Mouse (Mus musculus) retina, embryonic 14.5 days (tissue): ENCODE results near the gene Psmc3.

ENCODE experiments used
- DNase-seq: peaks from one replicate; pipeline ENCODE4 v3.0.0-alpha.2; 2015; ENCODE audit warnings: low spot score

Gene Psmc3

DNA sequence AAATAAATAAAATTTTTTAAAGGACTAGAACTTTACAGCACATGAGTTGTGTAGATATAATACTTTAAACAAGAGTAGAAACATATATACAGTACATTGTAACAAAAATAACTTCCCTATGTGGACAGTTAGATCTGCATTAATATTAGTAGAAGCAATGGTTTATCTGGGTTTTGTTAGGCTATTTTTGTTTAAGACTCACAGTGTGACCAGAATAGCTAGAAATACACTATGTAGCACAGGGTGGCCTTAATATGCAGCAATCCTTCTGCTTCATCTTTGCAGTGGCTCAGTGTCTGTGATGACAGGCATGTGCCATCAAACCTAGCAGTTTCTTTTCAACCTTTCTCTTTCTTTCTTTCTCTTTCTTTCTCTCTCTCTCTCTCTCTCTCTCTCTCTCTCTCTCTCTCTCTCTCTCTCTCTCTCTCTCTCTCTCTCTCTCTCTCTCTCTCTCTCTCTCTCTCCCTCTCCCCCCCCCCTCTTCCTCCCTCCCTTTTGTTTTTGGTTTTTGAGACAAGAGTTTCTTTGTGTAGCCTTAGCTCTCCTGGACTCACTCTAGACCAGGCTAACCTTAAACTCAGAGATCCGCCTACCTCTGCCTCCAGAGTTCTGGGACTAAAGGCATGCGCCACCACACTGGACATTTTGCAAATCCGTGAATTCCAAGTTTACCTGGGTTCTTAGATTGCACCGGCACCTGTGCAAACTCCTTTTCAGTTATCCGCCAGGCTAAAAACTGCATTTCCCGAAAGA is 452 bp upstream of the Psmc3 start:
- no peak for DNase-seq

DNA sequence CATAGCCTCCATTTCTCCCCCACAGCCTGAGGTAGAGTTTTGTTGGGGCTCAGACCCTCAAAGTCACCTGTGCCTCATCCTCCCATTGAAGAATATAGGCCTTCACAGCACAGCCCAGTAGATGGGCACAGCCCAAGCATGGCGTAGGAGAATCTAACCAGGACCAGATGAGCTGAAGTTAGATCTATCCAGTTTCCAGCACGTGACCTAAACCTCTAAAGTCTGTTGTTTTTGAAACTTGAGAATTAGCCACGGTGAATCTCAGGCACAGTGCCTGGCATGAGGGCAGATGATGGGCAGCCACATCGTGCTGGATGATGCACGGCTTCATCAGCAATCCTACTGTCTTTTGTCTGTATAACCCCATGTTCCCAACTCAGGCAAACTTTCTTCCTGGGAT is 4.6 kb downstream of the Psmc3 start:
- DNase-seq = no peak

DNA sequence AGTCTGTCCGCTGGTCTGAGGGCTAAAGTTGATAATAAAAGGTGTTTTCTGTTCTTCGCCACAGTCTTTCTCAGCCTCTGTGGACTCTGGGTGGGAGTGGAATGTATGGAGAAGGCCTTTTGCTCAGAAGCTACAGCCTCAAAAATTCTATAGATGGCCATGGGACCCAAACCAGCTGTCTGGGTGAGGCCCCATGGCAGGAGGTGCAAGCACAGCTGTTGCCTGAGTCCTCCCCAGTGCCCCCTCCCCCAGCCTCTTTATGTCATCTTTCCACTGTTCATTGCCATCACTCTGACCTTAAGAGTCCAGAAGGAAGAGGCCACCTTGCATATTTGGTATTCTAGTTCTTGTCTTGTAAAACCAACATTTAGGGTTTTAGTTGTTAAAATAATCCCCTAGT is 5.6 kb downstream of the Psmc3 start:
- no peak for DNase-seq

DNA sequence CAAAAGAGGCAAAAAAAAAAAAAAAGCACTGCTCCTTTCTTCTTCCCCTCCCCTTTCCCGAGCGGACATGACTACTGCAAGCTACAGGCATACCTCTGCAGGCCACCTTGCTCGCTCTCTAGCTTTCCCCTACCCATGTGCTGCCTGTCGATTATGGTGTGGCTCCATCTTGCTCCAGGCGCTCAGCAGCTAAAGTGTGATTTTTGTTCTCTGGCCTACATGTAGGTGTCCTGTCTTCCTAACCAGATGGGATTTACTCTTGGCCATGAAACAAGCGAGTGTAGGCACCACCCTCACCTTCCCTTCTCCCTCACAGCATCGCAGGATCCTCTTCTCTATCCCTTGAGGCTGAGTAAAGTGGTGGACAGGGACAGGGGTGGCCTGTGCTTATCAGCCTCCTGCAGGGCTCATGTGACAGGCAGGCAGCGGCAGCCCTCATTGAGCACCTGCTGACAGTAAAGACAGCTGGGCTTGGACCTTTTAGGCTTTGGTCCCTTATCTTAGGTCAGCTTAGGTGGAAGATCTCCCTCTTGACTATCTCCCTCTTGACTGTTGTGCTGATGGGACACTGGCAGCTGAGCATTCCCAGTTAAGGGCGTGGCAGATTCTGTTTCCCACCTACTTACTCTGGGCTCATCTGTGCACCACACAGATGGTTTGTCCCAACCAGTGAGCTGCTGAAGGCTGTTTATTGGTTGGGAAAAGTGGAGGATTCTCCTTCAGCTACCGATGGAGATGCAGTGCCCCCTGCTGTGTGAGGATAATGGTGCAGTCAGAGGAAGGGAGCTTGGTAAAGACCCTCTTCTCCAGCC is 6.9 kb downstream of the Psmc3 start:
- DNase-seq = peak; percentile 73

DNA sequence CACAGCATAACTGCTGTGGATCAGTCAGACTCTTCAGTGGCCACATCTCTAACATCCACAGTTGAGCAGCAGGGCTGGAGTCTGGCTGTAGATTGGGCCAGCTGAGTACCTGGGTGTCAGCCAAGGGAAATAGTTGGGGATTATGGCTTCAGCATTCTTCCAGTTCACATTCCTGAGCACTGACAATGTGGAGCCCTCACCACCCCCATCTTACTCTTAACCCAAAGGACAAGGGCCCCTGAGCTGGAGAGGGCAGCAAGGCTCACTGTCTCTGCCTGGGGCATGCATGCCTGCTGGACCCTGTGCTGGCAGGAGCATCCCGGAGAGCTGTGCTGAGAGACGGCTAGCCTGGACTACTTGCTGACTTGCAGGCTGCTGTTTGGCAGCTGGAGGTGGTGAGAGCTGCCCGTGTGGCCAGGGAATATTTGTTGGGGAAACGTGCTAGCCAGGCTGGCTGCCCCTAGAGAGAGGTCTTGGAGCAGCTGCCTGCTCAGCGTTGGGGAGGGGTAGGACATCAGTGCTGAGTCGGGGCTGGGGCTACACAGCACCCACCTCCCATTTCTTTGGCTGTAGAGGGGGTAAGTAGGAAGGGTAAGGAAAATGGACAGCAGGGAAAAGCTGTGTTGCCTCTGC is 8.2 kb downstream of the Psmc3 start:
- DNase-seq = no peak

DNA sequence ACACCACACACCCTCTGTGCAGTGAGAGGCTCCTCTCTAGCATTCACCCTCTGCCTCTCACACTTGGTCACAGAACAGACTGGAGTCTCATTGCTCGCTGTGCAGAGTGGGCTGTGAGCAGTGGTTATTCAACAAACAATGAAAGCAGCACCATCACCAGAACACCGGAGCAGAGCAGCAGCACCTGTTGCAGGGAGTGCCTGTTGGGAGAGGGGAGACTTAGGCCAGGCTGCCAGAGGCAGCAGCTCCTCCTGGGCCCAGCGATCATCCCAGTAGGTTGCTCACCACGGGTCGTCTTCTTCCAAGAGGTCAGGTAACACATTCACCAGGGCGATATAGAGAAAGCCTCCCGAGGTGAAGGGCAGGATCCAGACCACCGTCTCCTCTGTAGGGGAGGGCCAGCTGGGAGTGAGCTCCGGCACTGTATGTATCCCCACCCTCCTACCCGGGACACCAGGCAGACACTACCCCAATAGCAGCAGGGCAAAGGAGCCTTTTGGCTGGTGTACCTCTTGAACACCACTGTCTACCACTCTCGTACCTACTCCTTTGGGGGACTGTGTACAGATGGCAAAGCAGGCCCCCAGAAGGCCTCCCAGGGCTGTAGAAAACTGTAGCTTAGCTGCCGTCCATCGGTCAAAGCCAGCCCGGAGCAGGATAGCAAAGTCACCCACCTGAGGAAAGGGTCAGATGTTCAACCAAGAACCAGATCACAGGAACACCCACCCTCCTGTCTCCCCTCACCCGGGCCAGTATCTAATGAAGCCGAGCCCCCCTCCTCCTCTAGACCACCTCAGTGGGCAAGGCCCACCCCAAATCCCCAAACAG is 9.2 kb downstream of the Psmc3 start:
- DNase-seq = no peak

DNA sequence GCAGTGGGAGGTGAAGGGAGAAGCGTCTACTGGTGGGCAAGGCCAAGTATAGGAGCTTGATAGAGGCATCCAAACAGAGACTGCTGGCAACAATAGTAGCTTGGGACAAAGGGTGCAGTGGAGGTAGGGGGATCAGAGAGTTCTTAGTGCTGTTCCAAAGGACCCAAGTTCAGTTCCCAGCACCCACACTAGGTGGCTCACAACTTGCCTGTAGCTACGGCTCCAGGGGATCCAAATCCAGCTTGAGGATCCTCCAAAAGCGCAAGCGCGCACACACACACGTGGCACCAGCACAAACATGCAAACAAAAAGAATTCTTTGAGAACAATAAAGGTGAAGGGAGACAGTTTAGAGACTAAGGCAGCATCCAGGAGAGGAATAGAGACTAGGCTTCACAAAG is 10.4 kb downstream of the Psmc3 start:
- no peak for DNase-seq

DNA sequence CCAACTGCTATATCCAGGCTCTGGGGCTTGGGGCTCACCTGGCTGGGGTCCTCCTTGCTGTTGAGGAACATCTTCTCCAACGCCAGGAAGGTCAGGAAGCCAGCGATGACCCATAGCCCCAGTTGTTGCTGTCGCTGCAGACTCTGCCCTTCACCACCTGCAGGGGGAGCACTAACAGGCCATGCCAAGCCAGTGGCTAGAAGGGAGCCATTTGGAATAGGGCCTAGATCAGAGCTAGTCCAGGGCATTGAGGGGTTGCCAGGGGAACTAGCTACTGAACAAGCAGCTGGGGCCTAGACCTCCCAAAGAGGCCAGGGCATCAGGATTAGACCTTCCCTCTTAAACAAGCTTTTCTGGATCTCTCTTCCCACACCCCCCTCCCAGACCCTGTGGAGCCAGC is 11.7 kb downstream of the Psmc3 start:
- DNase-seq = peak; percentile 68

DNA sequence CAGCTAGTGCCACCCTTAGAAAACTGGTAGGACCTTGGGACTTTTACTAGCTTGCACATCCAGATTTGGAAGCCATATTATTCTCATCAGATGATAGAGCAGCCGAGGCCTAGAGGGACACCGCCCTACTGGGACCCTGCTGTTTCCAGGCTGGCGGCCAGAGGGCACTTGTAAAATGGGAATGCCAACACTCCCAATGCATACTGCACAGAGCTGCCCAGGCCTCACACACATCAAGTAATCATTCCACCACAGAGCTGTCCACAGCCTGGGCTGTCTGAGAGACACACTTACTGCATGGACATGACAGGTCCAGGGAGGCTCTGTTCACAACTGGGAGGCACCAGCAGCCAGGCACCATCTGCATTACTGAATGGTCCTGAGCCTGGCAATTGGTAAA is 12.6 kb downstream of the Psmc3 start:
- DNase-seq = no peak

DNA sequence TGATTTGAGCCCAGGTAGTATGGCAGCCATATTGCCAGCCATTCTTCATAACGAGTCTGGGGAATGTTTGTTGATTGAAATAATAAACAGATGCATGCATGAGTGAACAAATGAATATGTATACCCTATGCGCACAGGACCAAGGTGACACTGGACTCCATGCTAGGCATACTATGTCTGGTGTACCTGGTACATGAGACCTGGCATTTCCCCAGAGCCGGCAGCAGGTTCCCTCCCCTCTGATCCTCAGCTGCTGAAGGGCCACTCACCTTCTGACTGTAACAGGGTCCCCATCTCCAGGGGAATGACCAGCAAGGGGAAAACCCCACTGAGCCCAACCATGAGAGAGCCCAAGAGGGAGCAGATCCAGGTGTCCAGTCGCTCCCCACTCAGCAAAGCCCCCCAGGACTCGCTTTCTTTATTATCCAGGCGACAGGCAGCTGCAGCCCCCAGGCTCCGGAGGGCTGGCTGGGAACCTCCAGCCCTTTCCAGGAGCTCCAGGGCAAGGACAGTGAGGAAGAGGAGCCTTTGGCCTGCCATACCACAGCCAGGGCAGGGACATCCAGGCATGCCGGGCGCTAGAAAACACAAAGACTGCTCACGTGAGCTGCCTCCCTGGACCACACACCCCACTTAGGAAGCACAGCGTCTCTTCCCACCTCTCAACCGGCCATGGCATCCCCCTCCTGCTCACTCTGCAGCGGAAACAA is 14.5 kb downstream of the Psmc3 start:
- no peak for DNase-seq

DNA sequence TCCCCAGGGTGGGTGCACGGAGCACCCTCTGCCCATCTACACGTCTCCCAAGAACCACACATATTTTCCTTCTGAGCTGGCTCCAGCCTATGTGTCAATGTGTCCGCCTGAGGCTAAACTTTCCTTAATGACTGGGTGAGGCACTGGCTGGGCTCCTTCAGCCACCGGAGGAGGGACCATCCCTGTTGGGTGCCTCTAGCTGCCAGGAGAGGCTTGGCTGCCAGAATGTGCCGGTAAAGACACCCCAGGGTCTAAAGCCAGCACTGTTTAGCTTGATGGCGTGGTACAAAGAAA is 15.0 kb downstream of the Psmc3 start:
- DNase-seq = no peak

DNA sequence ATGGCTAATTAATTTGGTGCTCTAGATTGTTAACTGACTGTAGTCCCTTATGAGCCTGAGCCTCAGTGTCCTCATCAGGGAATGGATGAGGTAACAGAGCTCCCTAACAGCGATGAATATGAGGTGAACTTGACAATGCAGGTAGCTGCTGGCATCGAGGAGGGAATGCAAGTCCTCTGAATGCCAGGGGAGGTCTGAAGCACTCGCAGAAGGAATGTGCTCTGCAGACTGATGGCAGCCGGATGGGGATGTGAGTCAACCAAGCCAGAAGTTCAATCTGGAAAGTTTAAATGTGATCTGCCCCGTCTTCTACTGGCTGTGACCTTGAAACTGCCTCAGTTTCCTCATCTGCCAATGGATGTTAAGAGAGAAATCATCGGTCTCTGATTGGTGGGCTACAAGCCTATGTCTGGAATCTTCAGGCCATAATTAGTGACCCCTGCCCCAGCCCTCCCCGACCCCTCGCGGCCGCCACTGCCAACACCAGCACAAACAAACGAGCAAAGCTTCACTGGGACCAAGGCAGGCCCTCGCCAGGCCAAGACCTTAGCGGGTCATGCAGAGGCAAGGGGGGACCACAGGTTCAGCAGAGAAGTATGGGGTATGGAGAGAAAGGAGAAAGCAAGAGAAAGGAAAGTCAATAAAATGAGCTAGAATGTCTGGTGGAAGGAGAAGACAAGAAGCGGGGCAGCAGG is 15.6 kb downstream of the Psmc3 start:
- DNase-seq = peak; percentile 54

DNA sequence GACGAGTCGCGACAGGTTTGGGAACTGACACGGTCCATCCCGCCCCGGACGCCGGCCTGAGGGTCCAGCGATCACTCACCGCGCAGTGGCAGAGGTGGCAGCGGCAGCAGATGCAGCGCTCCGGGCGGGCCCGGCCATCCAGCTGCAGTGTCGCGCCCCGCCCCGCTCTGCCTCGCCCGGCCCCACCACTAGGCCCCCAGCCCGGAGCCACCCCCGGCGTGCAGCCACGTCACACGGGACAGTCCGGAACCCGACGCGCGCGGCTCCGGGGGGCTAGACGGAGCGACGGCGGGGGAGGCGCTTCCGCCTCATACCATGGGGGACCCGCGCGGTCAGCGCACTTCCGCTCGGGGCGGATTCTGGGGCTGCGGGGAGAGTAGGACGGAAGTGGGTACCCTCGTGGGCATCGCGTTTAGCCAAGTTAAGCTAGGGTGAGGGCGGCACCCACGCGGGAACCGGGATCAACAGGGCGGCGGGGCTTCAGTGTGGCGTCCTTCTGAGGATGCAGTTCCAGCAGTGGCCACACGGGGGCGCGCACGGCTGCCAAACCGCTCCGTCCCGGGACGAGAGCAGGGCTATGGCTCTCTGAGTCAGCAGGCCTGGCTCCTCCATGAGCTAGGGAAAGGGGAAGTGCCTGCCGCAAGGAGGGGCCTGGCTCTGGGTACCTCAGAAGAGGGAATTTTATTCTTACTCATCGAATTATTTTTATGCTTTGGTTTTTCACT is 16.4 kb downstream of the Psmc3 start, which contains the start of gene Slc39a13:
Gene Slc39a13 (minus strand): TSS at position 342 of the 725 bp plus-strand sequence.
- peak; percentile 96 for DNase-seq

DNA sequence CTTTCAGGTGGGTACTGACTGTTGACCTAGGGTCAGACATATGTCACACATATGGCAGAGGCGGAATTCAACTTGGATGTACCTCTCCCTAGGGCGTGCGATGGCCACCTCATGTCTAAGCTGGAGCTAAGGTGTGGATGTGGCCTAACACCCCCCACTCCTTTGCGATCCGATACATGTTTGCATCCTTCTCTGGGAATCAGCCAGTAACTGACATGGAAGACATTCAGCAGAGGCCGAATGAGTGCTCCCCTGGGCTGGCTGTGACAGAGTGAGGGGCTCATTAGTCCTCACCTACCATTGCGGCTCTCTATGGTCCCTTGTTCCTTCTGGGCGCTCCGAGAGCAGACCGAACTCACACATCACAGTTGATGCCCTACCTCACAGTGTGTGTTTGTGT is 17.2 kb downstream of the Psmc3 start:
- DNase-seq = no peak

DNA sequence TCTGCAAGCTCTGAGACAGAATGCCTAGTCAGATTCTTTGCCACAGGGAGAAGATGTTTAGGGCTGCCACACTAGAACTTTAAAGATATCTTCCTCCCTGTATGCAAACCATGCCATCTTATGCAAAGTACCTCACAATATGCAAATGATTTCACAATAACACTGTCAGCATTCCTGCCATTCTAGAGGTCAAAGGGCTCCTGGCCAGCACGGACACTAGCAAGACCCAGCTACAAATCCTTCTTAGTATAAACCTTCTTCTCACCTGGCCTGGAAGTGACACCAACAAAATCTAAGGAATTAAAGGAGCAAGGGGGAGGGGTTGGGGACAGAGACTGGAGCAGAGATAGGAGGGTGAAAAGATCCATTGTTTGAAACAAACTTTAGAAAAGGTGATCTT is 18.3 kb downstream of the Psmc3 start:
- no peak for DNase-seq

DNA sequence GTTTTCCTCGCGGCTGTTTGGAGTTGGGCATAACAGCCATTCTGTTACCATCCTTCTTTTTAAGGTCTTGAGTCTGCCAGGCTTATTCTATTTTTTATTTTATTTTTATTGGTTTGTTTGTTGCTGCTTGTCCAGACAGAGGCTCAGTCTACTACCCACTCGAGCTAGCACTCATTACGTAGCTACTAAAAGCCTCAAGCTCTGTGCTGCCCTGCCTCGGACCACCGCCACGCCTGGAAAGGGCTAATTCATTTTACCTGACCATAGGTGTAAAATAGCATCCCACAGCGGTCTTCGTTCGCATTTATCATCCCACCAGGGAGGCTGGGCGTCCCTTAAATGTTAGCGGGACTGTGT is 24.1 kb downstream of the Psmc3 start:
- DNase-seq = no peak

DNA sequence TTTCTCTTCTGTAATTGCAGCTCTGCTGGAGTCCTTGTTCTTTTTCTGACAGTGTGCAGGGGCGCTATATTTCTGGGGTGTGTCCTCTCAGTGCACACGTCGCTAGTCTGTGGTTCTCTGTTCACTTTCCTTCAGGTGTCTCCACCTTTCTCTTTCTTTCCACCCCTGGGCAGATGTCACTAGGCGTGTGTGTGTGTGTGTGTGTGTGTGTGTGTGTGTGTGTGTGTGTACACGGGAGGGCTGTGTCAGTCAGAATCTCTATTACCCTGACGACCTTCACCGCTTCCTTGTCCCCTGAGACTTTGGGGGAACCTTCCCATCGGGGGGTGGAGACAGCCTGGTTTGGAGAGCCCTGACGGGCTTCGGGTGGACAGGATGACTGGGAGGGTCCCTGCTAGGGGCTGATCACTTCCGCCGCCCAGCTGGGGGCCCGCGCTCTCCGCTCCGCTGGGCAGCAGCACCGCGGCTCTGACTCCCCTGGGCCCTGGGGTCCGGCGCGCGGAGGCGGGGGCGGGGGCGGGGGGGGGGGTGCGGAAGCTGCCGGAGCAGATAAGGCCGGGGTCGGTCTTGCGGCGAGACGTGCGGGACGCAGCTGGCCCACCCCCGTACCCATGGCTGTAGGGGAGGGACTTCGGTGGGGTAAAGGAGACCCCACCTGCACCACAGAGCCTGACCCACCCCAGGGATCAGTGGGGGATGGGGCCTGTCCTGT is 24.7 kb downstream of the Psmc3 start:
- peak; percentile 60 for DNase-seq

DNA sequence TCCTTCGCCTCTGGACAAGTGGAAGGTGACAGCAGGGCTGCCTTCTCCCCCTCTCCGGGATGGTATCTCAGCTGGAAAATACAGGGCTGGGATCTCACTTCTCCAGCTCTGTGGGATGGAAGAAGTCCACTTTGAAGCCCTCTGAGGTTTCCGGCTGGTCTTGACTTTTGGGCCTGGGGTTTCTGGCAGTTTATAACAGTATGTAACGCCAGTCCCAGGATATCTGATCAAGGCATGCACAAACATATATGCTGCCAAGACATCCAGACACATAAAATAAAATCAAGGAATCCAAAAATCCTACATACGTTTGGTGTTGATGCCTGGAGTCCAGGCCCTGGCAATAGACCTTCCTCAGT is 25.2 kb downstream of the Psmc3 start:
- no peak for DNase-seq

DNA sequence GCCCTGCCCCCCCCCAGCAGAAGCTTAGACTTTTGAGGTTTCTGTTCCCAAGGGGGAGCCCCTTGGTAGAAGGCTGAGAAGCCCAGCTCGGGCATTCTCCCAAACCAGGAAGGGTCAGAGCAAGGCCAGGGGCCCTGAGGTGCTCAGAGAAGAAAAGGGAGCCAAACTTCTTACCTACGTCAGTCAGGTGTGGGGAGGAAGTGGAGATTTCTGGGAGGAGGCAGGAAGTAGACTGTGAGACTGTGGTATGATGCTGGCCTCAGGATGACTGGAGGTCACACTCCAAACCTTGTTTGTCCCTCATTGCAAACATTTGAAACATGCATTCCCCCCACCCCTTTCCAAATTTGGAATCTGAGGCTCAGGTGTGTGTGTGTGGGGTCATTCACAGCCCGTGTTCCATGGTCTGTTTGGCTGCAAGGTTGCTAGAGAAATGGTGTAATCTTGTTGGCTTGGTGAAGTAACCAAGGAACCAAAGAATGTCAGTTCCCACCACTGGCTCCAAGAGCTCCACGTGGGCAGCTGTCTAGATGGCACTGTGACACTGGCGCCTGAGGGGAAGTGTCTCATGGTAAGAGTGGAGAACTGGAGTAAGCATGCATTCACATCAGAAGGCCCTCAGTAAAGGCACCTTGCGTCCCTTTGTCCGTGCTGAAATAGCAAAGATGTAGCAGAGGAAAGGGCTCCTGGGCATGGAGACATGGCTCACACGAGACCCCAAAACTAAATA is 27.1 kb downstream of the Psmc3 start:
- DNase-seq = no peak
